Mouse (Mus musculus) liver, postnatal 0 days (tissue): ENCODE data around the gene Tigd4. TPM values are rescaled to one million over a fixed set of nuclear protein-coding genes. Genes with fewer than 3 reads are reported as not detected.
"Not testable (repeated sequence)": the region's sequence is repeated elsewhere in the genome, so short reads cannot be mapped to it uniquely, and the experiment has no call there.

Experiments used
- ATAC-seq: fragments of 200-750 bp; cut with Nextera tagmentation; 2 replicates; pipeline ENCODE4 v1.8.0; 2017; ENCODE audit warnings: mild to moderate bottlenecking, moderate library complexity
- DNase-seq: peaks from one replicate; pipeline ENCODE4 v3.0.0-alpha.2; 2016
- H3K27ac ChIP-seq: fragments of 300-500 bp; sonication (generic); 2 replicates; pipeline ENCODE4 v1.5.1; 2014; ENCODE audit warnings: antibody characterized with exemption, moderate library complexity, mild to moderate bottlenecking, low read depth
- H3K27me3 ChIP-seq: fragments of 300-500 bp; sonication (generic); 2 replicates; pipeline ENCODE4 v1.6.1; 2014; ENCODE audit warnings: low read length, control low read depth, mixed read lengths; ENCODE audit not compliant: insufficient read depth
- H3K36me3 ChIP-seq: fragments of 300-500 bp; sonication (generic); replicated peaks from 2 replicates; pipeline ENCODE4 v1.6.1; 2014; ENCODE audit warnings: mild to moderate bottlenecking, control low read depth, low read length, moderate library complexity, mixed read lengths; ENCODE audit not compliant: insufficient read depth
- H3K4me1 ChIP-seq: fragments of 300-500 bp; sonication (generic); 2 replicates; pipeline ENCODE4 v1.6.1; 2014; ENCODE audit warnings: antibody characterized with exemption, mild to moderate bottlenecking, control low read depth; ENCODE audit not compliant: insufficient read depth
- H3K4me2 ChIP-seq: fragments of 300-500 bp; sonication (generic); 2 replicates; pipeline ENCODE4 v1.6.1; 2014; ENCODE audit warnings: low read depth, mild to moderate bottlenecking, low read length, moderate library complexity, mixed read lengths
- H3K4me3 ChIP-seq: fragments of 300-500 bp; sonication (generic); 2 replicates; pipeline ENCODE4 v1.5.1; 2014; ENCODE audit warnings: low read depth, low read length
- H3K9ac ChIP-seq: fragments of 300-500 bp; sonication (generic); replicated peaks from 2 replicates; pipeline ENCODE4 v1.6.1; 2014; ENCODE audit warnings: mild to moderate bottlenecking, moderate library complexity
- H3K9me3 ChIP-seq: fragments of 300-500 bp; sonication (generic); 2 replicates; pipeline ENCODE4 v1.6.1; 2016; ENCODE audit warnings: mild to moderate bottlenecking, control low read depth, low read length, mixed read lengths
- CTCF ChIP-seq: sonication (generic); IDR thresholded peaks from 2 replicates; pipeline ENCODE4 v1.5.1; 2016; ENCODE audit warnings: antibody characterized with exemption, low read depth
- EP300 ChIP-seq: IDR thresholded peaks from 2 replicates; pipeline ENCODE4 v1.6.1; 2016; ENCODE audit warnings: antibody characterized with exemption, low read depth, mild to moderate bottlenecking
- WGBS: fragments of 180-500 bp; shearing (Covaris S2); extraction: QIAGEN DNeasy Blood & Tissue Kit; methylation state at CpG from one replicate; pipeline ENCODE4 v1.1.7; 2014; ENCODE audit not compliant: insufficient replicate concordance; 5-methylcytosine and 5-hydroxymethylcytosine counted together
- polyA plus RNA-seq: library from polyadenylated mRNA; unstranded; fragments of >200 nt; fragmentation: Nextera tagmentation; extraction: Ambion mirVana; gene quantifications from 2 replicates; pipeline ENCODE4 v1.2.1, GENCODE M21; 2015

Gene Tigd4
- polyA plus RNA-seq = not detected in 2 replicates

- H3K27ac ChIP-seq = no peak within 1 kb of the TSS
- H3K9ac ChIP-seq = no peak within 1 kb of the TSS
- no peak within 1 kb of the TSS for H3K4me2 ChIP-seq
- H3K9me3 ChIP-seq = no peaks in the 10 kb centered on the region
- H3K36me3 ChIP-seq = no peaks in the 10 kb centered on the region
- no peak for TF ChIP-seq CTCF
- TF ChIP-seq EP300 = no peak
- 79% methylated on average over 2 of the region's 2 CpGs for WGBS
- ATAC-seq = no peak
- H3K4me3 ChIP-seq = no peak within 1 kb of the TSS
- DNase-seq = no peak
- peaks cover 5% of the 10 kb centered on the region; the same call in 1 of the 2 replicates for H3K27me3 ChIP-seq
- H3K4me1 ChIP-seq = no peaks in the 10 kb centered on the region
Measured at GRCm38 (mm10) chr3:84593274-84593673, at the start of gene Tigd4. Tigd4 (plus strand) TSS chr3:84593574.

- 51% methylated on average over 8 of the region's 8 CpGs for WGBS
- Histone ChIP-seq H3K4me3 (no peak overlapping the region), H3K9ac (no peak overlapping the region), H3K9me3 (no peaks in the 10 kb centered on the region; the same call in 1 of the 2 replicates), H3K27ac (no peak overlapping the region), H3K4me2 (no peak overlapping the region), H3K36me3 (no peaks in the 10 kb centered on the region), H3K27me3 (no peaks in the 10 kb centered on the region), H3K4me1 (peaks cover 4% of the 10 kb centered on the region)
- DNase-seq (no peak), ATAC-seq (no peak; the same call in 1 of the 2 replicates)
- no peak for TF ChIP-seq EP300
- TF ChIP-seq CTCF = no peak
Measured at GRCm38 (mm10) chr3:84547177-84547576, 46.2 kb upstream of the Tigd4 start.

DNA sequence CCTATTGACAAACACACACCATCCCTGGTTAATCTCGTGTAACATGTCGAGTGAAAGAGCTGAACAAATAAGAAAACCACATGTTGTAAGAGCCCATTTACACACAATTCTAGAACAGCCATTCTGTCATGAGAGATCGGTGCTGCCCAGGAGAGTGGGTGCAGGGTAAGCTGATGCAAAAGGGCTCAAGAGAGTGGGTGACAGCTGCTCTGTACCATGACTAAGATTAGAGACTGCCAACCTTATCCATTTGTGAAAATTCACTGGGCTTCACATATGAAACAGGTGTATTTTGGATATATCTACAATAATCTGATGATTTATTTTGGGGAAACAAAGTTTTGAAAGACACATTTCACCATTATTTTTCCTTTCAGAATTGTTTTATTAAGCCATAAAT, 37.6 kb upstream of the Tigd4 start:
- H3K4me3 ChIP-seq = no peak overlapping the region
- H3K27ac ChIP-seq = no peak overlapping the region
- no peak overlapping the region for H3K4me2 ChIP-seq
- no peak overlapping the region for H3K9ac ChIP-seq
- H3K36me3 ChIP-seq = no peaks in the 10 kb centered on the region
- DNase-seq (no peak), ATAC-seq (no peak)
- H3K9me3 ChIP-seq = no peaks in the 10 kb centered on the region; the same call in 1 of the 2 replicates
- WGBS = 73% methylated on average over 3 of the region's 3 CpGs
- no peak for TF ChIP-seq EP300
- H3K4me1 ChIP-seq = peaks cover 12% of the 10 kb centered on the region
- no peaks in the 10 kb centered on the region for H3K27me3 ChIP-seq

GRCm38 (mm10) chr3:84558301-84558700, 35.1 kb upstream of the Tigd4 start:
- Histone ChIP-seq H3K4me2 (no peak overlapping the region), H3K4me1 (peaks cover 12% of the 10 kb centered on the region), H3K4me3 (no peak overlapping the region), H3K27me3 (no peaks in the 10 kb centered on the region), H3K36me3 (no peaks in the 10 kb centered on the region), H3K27ac (no peak overlapping the region), H3K9me3 (no peaks in the 10 kb centered on the region), H3K9ac (no peak overlapping the region)
- WGBS = 86% methylated on average over 3 of the region's 3 CpGs
- ATAC-seq = 0 out of 2 replicates have a peak, but pooled peaks have one; percentile 19
- no peak for DNase-seq
- TF ChIP-seq CTCF = no peak
- TF ChIP-seq EP300 = no peak

DNA sequence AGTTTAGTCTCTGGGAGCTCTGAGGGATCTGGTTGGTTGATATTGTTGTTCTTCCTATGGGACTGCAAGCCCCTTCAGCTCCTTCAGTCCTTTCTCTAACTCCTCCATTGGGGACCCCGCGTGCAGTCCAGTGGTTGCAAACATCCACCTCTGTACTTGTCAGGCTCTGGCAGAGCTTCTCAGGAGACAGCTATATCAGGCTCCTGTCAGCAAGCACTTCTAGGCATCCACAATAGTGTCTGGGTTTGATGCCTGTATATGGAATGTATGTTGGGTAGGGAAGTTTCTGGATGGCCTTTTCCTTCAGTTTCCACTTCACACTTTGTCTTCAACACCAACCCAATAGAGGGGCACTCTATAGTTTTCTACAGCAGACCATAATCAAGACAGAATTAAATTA, 30.5 kb upstream of the Tigd4 start:
- not testable (repeated sequence) for H3K4me1 ChIP-seq, H3K9me3 ChIP-seq, ATAC-seq, DNase-seq, H3K36me3 ChIP-seq, H3K4me2 ChIP-seq, H3K27me3 ChIP-seq, H3K27ac ChIP-seq, H3K4me3 ChIP-seq, H3K9ac ChIP-seq
- 83% methylated on average over 2 of the region's 2 CpGs for WGBS

DNA sequence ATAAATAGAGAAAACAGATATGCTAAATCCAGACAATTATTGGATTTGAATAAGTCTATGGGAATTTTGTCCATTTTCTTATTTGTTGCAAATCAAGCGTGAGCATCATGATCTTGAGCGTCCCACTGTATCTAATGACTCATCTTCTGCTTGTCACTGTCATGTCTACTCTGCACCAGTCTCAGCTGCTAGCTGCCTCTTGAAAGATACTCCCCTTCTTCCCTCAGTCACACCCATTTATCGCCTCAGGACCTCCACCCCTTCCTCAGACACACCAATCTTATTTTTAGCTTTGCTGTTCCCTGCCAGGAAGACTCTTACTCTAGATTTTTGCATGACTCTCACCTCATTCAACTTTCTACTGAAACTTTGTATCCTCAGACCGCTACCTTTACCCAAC, 30.0 kb upstream of the Tigd4 start:
- TF ChIP-seq CTCF (no peak), EP300 (no peak)
- DNase-seq = no peak
- 68% methylated on average over 4 of the region's 4 CpGs for WGBS
- no peaks in the 10 kb centered on the region for H3K9me3 ChIP-seq
- H3K4me2 ChIP-seq = no peak overlapping the region
- ATAC-seq = no peak
- H3K27me3 ChIP-seq = no peaks in the 10 kb centered on the region
- no peak overlapping the region for H3K9ac ChIP-seq
- peaks cover 2% of the 10 kb centered on the region; the same call in 1 of the 2 replicates for H3K4me1 ChIP-seq
- no peak overlapping the region for H3K4me3 ChIP-seq
- H3K27ac ChIP-seq = no peak overlapping the region
- H3K36me3 ChIP-seq = no peaks in the 10 kb centered on the region

DNA sequence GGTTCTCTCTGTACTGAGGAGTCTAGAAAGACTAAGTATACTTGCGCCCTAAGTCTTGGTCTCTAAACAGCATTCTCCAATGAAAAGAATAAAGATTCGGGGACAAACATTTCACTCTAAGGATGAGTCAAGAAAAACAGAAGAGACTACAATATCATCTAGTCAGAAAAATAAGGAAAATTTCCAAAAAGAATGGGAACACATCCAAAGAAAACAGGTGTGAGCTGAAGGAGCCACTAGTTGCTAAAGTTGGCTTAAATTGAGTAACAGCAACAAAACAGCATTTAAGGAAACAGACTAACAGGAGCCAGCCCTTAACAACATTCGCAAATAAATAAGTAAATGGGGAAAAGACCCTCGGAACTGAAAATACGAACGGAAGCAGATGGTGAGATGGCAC, 24.8 kb upstream of the Tigd4 start:
- H3K4me3 ChIP-seq = no peak overlapping the region
- H3K27ac ChIP-seq = no peak overlapping the region
- WGBS = 84% methylated on average over 6 of the region's 6 CpGs
- no peaks in the 10 kb centered on the region for H3K9me3 ChIP-seq
- no peaks in the 10 kb centered on the region for H3K36me3 ChIP-seq
- ATAC-seq (no peak), DNase-seq (no peak)
- no peak overlapping the region for H3K9ac ChIP-seq
- no peaks in the 10 kb centered on the region for H3K4me1 ChIP-seq
- no peaks in the 10 kb centered on the region for H3K27me3 ChIP-seq
- TF ChIP-seq EP300 = no peak
- no peak for TF ChIP-seq CTCF
- H3K4me2 ChIP-seq = no peak overlapping the region
